Mouse (Mus musculus): ENCODE measurements around the gene Pacrg. TPM values are rescaled to one million over a fixed set of nuclear protein-coding genes. Genes with fewer than 3 reads are reported as not detected.

Gene Pacrg
- polyA plus RNA-seq, 1 experiment from 2014 or later: 0.15 TPM

- Histone ChIP-seq H3K27me3 (replicated peaks) (no peaks in the 10 kb centered on the region), H3K4me2 (no peak overlapping the region), H3K9me3 (replicated peaks) (no peaks in the 10 kb centered on the region), H3K9ac (no peak overlapping the region), H3K27ac (no peak overlapping the region), H3K36me3 (no peaks in the 10 kb centered on the region), H3K4me1 (no peaks in the 10 kb centered on the region), H3K4me3 (no peak overlapping the region)
- WGBS (ENCODE audit: insufficient replicate concordance): 47% methylated on average over 1 of the region's 1 CpGs
- no peak for ATAC-seq
Observed at GRCm38 (mm10) chr17:10639816-10640215, 200.3 kb downstream of the Pacrg start.

DNA sequence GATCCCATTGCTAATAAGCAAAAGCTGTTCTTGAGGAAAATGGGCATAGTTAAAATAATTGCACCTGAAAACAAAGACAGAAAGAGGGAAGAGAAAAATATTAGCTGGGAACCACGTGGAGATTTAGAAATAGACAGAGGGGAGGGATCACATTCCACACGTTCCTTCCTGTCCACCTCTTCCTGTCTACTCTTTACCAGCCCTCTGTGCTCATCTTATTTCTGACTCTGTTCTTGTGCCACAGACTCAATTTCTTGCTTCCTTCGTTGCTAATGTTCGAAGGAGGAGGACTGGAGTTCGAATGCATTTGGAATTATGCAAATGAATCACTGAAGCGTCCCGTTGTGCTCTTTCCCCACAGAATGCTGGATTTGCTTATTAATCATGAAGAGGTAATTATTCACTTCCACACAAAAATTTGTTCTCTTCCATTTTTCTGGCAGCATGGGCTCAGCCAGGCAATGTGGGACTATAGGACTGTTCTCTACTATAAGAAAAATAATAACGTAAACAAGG is 204.1 kb downstream of the Pacrg start:
- no peak overlapping the region for H3K27ac ChIP-seq
- no peak overlapping the region for H3K4me2 ChIP-seq
- no peak for ATAC-seq
- no peak overlapping the region for H3K9ac ChIP-seq
- H3K27me3 ChIP-seq (replicated peaks): no peaks in the 10 kb centered on the region
- H3K4me1 ChIP-seq: no peaks in the 10 kb centered on the region
- no peaks in the 10 kb centered on the region for H3K9me3 ChIP-seq (replicated peaks)
- no peaks in the 10 kb centered on the region for H3K36me3 ChIP-seq
- no peak overlapping the region for H3K4me3 ChIP-seq
- WGBS (ENCODE audit: insufficient replicate concordance): 62% methylated on average over 8 of the region's 8 CpGs

GRCm38 (mm10) chr17:10635470-10635869 is 204.6 kb downstream of the Pacrg start:
- H3K4me1 ChIP-seq: no peaks in the 10 kb centered on the region

GRCm38 (mm10) chr17:10635046-10635445 is 205.1 kb downstream of the Pacrg start:
- Histone ChIP-seq H3K4me1 (no peaks in the 10 kb centered on the region), H3K4me2 (no peak overlapping the region), H3K27me3 (replicated peaks) (no peaks in the 10 kb centered on the region), H3K9ac (no peak overlapping the region), H3K27ac (no peak overlapping the region), H3K9me3 (replicated peaks) (no peaks in the 10 kb centered on the region), H3K4me3 (no peak overlapping the region), H3K36me3 (no peaks in the 10 kb centered on the region)
- ATAC-seq: no peak
- 77% methylated on average over 6 of the region's 6 CpGs for WGBS (ENCODE audit: insufficient replicate concordance)

More at GRCm38 (mm10) chr17:10635470-10635869, 204.6 kb downstream of the Pacrg start:
- Histone ChIP-seq H3K9me3 (replicated peaks) (no peaks in the 10 kb centered on the region), H3K4me3 (no peak overlapping the region), H3K36me3 (no peaks in the 10 kb centered on the region), H3K27ac (no peak overlapping the region), H3K27me3 (replicated peaks) (no peaks in the 10 kb centered on the region), H3K9ac (no peak overlapping the region), H3K4me2 (no peak overlapping the region)
- ATAC-seq: no peak
- 81% methylated on average over 11 of the region's 11 CpGs for WGBS (ENCODE audit: insufficient replicate concordance)

DNA sequence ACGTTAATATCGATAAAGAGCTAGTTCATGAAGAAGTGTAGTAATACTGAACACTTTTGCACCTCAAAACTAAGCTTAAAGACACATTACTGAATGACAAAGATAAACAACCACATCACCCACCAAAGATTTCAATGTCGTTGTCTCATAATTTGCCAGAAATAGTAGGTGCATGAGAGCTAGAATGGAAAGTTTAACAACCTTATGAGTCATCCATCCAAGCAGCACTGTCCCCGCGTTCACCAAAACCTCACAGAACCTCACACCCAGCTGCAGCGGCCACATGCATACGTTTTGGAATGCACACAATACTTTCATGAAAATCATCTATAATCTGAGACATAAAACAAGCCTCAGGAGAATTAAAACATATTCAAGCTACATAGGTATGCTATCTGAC is 206.3 kb downstream of the Pacrg start:
- Histone ChIP-seq H3K4me2 (no peak overlapping the region), H3K27ac (no peak overlapping the region), H3K27me3 (replicated peaks) (no peaks in the 10 kb centered on the region), H3K4me1 (no peaks in the 10 kb centered on the region), H3K4me3 (no peak overlapping the region), H3K36me3 (no peaks in the 10 kb centered on the region), H3K9me3 (replicated peaks) (no peaks in the 10 kb centered on the region), H3K9ac (no peak overlapping the region)
- ATAC-seq: no peak
- 71% methylated on average over 7 of the region's 7 CpGs for WGBS (ENCODE audit: insufficient replicate concordance)

DNA sequence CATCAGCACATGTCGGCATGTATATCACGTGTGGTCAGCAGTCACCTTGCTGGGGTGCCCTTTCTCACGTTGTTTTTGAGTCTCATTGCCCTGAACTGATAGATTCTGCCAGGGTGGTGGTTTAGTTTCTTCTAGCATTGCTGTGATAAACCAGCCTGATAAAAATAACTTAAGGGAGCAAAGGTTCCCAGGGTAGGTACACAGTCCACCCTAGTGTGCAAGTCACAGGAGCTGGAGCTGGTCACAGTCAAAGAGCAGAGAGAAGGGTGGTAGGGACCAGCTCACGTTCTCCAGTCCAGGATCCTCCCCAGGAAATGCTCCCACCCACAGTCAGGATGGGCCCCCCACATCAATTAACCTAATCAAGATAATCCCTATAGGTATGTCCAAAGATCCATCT is 211.9 kb downstream of the Pacrg start:
- no peak overlapping the region for H3K4me2 ChIP-seq
- H3K4me3 ChIP-seq: no peak overlapping the region
- H3K27me3 ChIP-seq (replicated peaks): no peaks in the 10 kb centered on the region
- no peaks in the 10 kb centered on the region for H3K4me1 ChIP-seq
- WGBS (ENCODE audit: insufficient replicate concordance): 50% methylated on average over 4 of the region's 4 CpGs
- H3K27ac ChIP-seq: no peak overlapping the region
- no peaks in the 10 kb centered on the region for H3K9me3 ChIP-seq (replicated peaks)
- no peak for ATAC-seq
- no peaks in the 10 kb centered on the region for H3K36me3 ChIP-seq
- H3K9ac ChIP-seq: no peak overlapping the region

- 59% methylated on average over 2 of the region's 2 CpGs for WGBS (ENCODE audit: insufficient replicate concordance)
- Histone ChIP-seq H3K9me3 (replicated peaks) (no peaks in the 10 kb centered on the region), H3K4me1 (no peaks in the 10 kb centered on the region)
Observed at GRCm38 (mm10) chr17:10627476-10627875, 212.6 kb downstream of the Pacrg start.

GRCm38 (mm10) chr17:10626299-10627095 is 213.6 kb downstream of the Pacrg start:
- no peak for ATAC-seq
- 65% methylated on average over 13 of the region's 13 CpGs for WGBS (ENCODE audit: insufficient replicate concordance)
- Histone ChIP-seq H3K36me3 (no peaks in the 10 kb centered on the region), H3K4me2 (no peak overlapping the region), H3K27ac (no peak overlapping the region), H3K27me3 (replicated peaks) (no peaks in the 10 kb centered on the region), H3K9ac (no peak overlapping the region), H3K9me3 (replicated peaks) (no peaks in the 10 kb centered on the region), H3K4me3 (no peak overlapping the region), H3K4me1 (no peaks in the 10 kb centered on the region)

More at GRCm38 (mm10) chr17:10627476-10627875, 212.6 kb downstream of the Pacrg start:
- no peaks in the 10 kb centered on the region for H3K27me3 ChIP-seq (replicated peaks)
- ATAC-seq: no peak
- no peak overlapping the region for H3K27ac ChIP-seq
- no peak overlapping the region for H3K9ac ChIP-seq
- no peak overlapping the region for H3K4me3 ChIP-seq
- H3K4me2 ChIP-seq: no peak overlapping the region
- H3K36me3 ChIP-seq: no peaks in the 10 kb centered on the region

DNA sequence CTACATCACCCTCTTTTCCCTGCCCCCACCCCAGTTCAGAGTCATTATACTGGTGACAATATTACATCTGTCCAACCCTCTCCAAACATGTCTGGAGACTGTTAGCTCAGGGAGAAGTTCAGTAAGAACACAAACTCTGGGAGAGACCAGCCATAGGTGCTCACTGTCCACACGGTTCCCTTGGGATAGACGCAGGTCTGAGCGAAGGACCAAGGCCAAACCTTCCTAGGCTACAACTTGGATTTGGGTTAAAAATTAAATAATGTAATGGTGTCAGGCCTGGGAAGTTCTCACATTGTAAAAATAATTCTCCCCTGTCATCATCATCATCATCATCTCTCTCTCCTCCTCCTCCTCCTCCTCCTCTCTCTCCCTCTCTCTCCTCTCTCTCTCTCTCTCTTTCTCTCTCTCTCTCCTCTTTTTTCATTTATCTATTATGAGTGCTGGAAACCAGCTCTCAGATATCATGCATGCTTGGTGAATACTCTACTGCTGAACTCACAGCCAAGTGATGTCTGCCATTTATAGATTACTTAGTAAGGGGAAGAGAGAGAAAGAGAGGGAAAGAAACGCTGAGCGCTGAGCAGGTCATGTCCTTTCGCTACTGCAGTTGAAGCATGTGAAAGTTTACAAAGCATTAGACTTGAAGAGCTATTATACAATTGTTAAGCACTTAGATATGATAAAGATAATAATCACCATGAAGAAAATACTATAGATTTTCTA is 215.2 kb downstream of the Pacrg start:
- no peaks in the 10 kb centered on the region for H3K4me1 ChIP-seq
- H3K4me3 ChIP-seq: no peak overlapping the region
- no peaks in the 10 kb centered on the region for H3K36me3 ChIP-seq
- H3K27me3 ChIP-seq (replicated peaks): no peaks in the 10 kb centered on the region
- no peak overlapping the region for H3K27ac ChIP-seq
- 77% methylated on average over 6 of the region's 6 CpGs for WGBS (ENCODE audit: insufficient replicate concordance)
- ATAC-seq: no peak
- no peaks in the 10 kb centered on the region for H3K9me3 ChIP-seq (replicated peaks)
- H3K4me2 ChIP-seq: no peak overlapping the region
- no peak overlapping the region for H3K9ac ChIP-seq

DNA sequence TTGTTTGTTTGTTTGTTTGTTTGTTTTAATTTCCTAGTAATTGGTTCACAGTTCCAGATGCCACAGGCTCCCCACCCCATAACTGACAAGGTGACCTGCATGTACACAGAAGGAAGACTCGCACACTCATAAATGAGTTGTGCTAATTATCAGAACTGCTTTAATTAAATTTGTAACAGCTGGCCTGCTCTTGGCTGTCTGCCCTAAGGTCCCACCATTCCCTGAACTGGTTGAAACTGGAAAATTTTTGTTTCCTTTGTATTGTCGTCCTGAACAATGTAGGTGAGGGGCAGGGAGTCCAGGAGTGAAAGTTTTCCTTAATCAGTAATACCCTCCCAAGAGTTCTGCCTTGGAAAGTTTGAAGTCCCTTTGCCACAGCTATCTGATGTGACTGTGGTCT is 219.5 kb downstream of the Pacrg start:
- Histone ChIP-seq H3K36me3 (no peaks in the 10 kb centered on the region), H3K4me2 (no peak overlapping the region), H3K27ac (no peak overlapping the region), H3K4me3 (no peak overlapping the region), H3K9me3 (replicated peaks) (no peaks in the 10 kb centered on the region), H3K27me3 (replicated peaks) (no peaks in the 10 kb centered on the region), H3K4me1 (no peaks in the 10 kb centered on the region), H3K9ac (no peak overlapping the region)
- no peak for ATAC-seq
- WGBS (ENCODE audit: insufficient replicate concordance): 59% methylated on average over 2 of the region's 2 CpGs

DNA sequence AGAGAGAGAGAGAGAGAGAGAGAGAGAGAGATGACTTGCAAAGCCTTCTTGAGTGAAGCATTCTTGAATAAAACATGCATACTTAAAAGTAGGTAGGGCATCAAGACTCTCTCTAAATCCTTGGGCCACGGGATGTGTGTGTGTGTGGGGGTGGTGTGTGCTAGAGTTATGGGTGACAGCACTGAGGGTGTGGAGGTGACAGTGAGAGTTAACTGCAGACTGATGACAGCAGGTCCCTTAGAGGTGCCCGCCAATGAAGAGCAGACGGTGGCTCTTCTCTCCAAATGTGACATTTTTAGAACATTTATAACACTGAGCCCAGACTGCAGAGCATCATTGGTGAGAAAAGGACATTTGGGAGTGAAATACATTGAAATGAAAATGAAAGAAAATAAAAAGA is 220.2 kb downstream of the Pacrg start:
- no peak overlapping the region for H3K4me3 ChIP-seq
- 68% methylated on average over 3 of the region's 3 CpGs for WGBS (ENCODE audit: insufficient replicate concordance)
- no peaks in the 10 kb centered on the region for H3K9me3 ChIP-seq (replicated peaks)
- ATAC-seq: no peak
- no peak overlapping the region for H3K27ac ChIP-seq
- H3K27me3 ChIP-seq (replicated peaks): no peaks in the 10 kb centered on the region
- H3K36me3 ChIP-seq: no peaks in the 10 kb centered on the region
- H3K4me1 ChIP-seq: no peaks in the 10 kb centered on the region
- no peak overlapping the region for H3K9ac ChIP-seq
- H3K4me2 ChIP-seq: no peak overlapping the region

DNA sequence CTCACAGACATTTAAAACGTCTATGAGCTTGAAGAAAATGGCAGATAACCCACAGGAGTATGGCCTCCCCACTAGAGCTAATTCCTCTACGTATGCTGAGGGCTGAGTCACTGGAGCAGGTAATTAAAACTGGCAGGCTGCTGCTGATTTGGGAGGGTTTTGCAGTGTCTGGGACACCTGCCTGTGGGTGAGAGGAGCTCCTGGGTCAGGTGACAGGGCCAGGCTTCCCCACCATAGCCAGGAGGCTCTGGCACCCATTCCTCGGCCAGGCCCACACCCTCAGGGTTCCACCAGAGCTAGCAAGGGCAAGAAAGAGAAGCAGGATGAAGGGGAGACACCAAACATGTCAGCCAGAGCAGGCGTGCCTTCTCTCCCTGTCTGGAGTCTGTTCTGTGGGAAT is 222.5 kb downstream of the Pacrg start:
- H3K4me3 ChIP-seq: no peak overlapping the region
- ATAC-seq: no peak
- H3K36me3 ChIP-seq: no peaks in the 10 kb centered on the region
- H3K9ac ChIP-seq: no peak overlapping the region
- no peak overlapping the region for H3K27ac ChIP-seq
- H3K27me3 ChIP-seq (replicated peaks): no peaks in the 10 kb centered on the region
- H3K4me1 ChIP-seq: no peaks in the 10 kb centered on the region
- H3K9me3 ChIP-seq (replicated peaks): no peaks in the 10 kb centered on the region
- H3K4me2 ChIP-seq: no peak overlapping the region
- WGBS (ENCODE audit: insufficient replicate concordance): 53% methylated on average over 4 of the region's 4 CpGs

Measured in liver, embryonic 12.5 days (tissue).